11 mouse cellular contexts compared by ENCODE assay signal in the genomic region with DNA sequence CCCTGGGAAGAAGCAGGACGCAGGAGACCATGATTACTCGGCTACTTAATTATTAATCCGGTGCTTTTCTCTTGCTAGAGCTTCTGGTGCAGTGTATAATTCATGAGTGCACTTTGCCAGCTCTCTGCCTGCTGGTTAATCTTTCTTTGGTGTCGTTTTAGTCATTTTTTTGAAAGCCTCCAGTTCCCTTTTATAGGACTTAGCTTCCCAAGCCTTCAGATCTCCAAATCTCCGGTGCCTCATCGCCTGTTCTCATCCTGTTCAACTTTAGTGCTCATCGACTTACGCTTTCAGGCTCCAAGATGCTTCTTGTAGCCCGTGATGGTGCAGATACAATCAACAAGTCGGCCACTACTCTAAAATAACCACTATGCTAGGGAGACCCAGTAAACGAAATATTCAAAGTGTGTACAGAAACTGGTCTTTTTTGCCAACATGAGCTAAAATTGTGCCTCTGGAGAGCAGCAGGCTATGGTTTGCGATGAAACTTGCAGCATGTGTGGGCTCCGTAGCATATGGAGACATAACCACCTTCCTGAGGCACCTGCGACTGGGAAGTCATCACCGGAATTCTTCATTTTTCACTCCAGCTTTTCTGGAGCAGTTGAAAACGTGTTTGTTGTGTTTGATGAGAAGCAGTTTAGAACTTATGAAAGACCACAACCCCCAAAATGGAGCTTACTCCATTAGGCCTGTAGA.
"Had no signal": no experiment of that assay in that cellular context is flagged by ENCODE, and none has a peak within 500 bp of the region (broad histone marks: within the 10 kb centered on the region; RNA-seq: fewer than 3 reads in every experiment).

No protein-coding gene starts in this region.

- ATAC-seq: midbrain, embryonic 15.5 days had no signal

- H3K4me2 ChIP-seq: limb, embryonic 13.5 days; midbrain, embryonic 15.5 days; neural tube, embryonic 13.5 days had no signal

- H3K9ac ChIP-seq: limb, embryonic 13.5 days; liver, embryonic 14.5 days; midbrain, embryonic 15.5 days; neural tube, embryonic 13.5 days had no signal

- DNase-seq: kidney, adult 11 months; kidney, adult 9 months; kidney, postnatal 36 days; layer of hippocampus, postnatal 36 days; lung, adult 18-20 months; thymus, postnatal 4 days had no signal

- H3K27ac ChIP-seq: kidney, postnatal 0 days; limb, embryonic 13.5 days; liver, embryonic 14.5 days; midbrain, embryonic 15.5 days; neural tube, embryonic 13.5 days had no signal

- H3K9me3 ChIP-seq: midbrain, embryonic 15.5 days; neural tube, embryonic 13.5 days had no signal

- H3K36me3 ChIP-seq: limb, embryonic 13.5 days; midbrain, embryonic 15.5 days; neural tube, embryonic 13.5 days had no signal

- H3K4me1 ChIP-seq: limb, embryonic 13.5 days; midbrain, embryonic 15.5 days; neural tube, embryonic 13.5 days had no signal

- H3K27me3 ChIP-seq: limb, embryonic 13.5 days; midbrain, embryonic 15.5 days; neural tube, embryonic 13.5 days had no signal

- H3K4me3 ChIP-seq: limb, embryonic 13.5 days; midbrain, embryonic 15.5 days; neural tube, embryonic 13.5 days had no signal
